Mouse (Mus musculus) heart, adult 2 months (tissue): ENCODE results near the gene Slfn14. TPM values are rescaled to one million over a fixed set of nuclear protein-coding genes. Genes with fewer than 3 reads are reported as not detected.
"Not testable (repeated sequence)": the region's sequence is repeated elsewhere in the genome, so short reads cannot be mapped to it uniquely, and the experiment has no call there.

Experiments used
- DNase-seq, 2 experiments: peaks; one replicate each; pipeline ENCODE4 v3.0.0; 2021
- H3K27ac ChIP-seq: fragments of 200-600 bp; 2 replicates; pipeline ENCODE4 v1.8.1; 2022
- H3K27me3 ChIP-seq: fragments of 200-500 bp; 2 replicates; pipeline ENCODE4 v1.6.1; 2012; ENCODE audit warnings: mild to moderate bottlenecking, low read length, inconsistent platforms, mixed read lengths; ENCODE audit not compliant: control insufficient read depth, insufficient read depth
- H3K36me3 ChIP-seq: fragments of 200-500 bp; 2 replicates; pipeline ENCODE4 v1.6.1; 2012; ENCODE audit warnings: low read length, inconsistent platforms; ENCODE audit not compliant: control insufficient read depth, insufficient read depth
- H3K4me1 ChIP-seq: fragments of 200-500 bp; 2 replicates; pipeline ENCODE4 v1.6.1; 2011; ENCODE audit warnings: low read length; ENCODE audit not compliant: control insufficient read depth, insufficient read depth
- H3K4me3 ChIP-seq: fragments of 200-600 bp; 2 replicates; pipeline ENCODE4 v1.8.1; 2022
- H3K79me2 ChIP-seq: fragments of 200-500 bp; replicated peaks from 2 replicates; pipeline ENCODE4 v1.6.1; 2012; ENCODE audit warnings: mild to moderate bottlenecking, inconsistent platforms, low read length, moderate library complexity, mixed read lengths; ENCODE audit not compliant: control insufficient read depth, insufficient read depth
- H3K9ac ChIP-seq: fragments of 200-500 bp; 2 replicates; pipeline ENCODE4 v1.6.1; 2012; ENCODE audit warnings: low read depth, mild to moderate bottlenecking, control low read depth, inconsistent platforms, low read length, mixed read lengths
- CTCF ChIP-seq: fragments of 200-600 bp; IDR thresholded peaks from 2 replicates; pipeline ENCODE4 v1.8.1; 2022; ENCODE audit warnings: antibody characterized with exemption, mild to moderate bottlenecking, moderate library complexity
- EP300 ChIP-seq: fragments of 200-500 bp; IDR thresholded peaks from 2 replicates; pipeline ENCODE4 v1.6.1; 2011; ENCODE audit warnings: low read depth, low read length, control low read depth; ENCODE audit not compliant: insufficient read depth
- POLR2A ChIP-seq: fragments of 200-500 bp; IDR thresholded peaks from 2 replicates; pipeline ENCODE4 v1.6.1; 2011; ENCODE audit warnings: mild to moderate bottlenecking, low read depth, low read length, control low read depth; ENCODE audit not compliant: insufficient read depth
- WGBS: fragments of 180-500 bp; shearing (Covaris S2); methylation state at CpG from one replicate; pipeline ENCODE4 v1.1.7; 2018; 5-methylcytosine and 5-hydroxymethylcytosine counted together
- intact Hi-C: fragments of 180-260 bp; cut with DNase I; formaldehyde crosslinking; loops from one replicate; pipeline ENCODE4 v1.15.1; 2025
- polyA plus RNA-seq: library from polyadenylated mRNA; depleted of rRNA; stranded (reverse); fragments of >200 nt; gene quantifications from 2 replicates; pipeline ENCODE4 v1.2.3, GENCODE M21; 2012
- total RNA-seq, 2 experiments: library from RNA; stranded (reverse); gene quantifications; 2 replicates each; pipeline ENCODE4 v1.2.3; 2021

The Slfn14 gene
- total and polyA plus RNA-seq, 3 experiments, result 0.14 TPM; not detected in 2

DNA sequence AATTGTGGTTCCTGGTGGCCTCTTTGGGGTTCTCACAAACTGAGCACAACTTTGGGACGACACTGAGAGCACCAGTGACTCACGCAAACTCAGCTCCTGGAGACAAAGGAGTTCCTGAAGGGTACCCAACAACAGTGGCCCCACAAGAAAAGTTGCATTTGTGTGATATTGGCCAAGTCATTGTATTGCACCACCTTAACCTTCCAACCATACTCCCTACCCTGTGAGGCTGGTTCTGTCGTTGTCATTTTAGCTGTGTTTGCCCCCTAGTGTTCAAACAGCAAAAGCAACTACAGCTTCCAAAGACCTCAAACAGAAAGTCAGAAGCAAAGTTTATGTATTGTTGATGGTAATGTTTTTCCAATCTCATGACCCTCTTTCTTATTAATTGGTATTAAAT, 23.4 kb downstream of the Slfn14 start:
- no peaks in the 10 kb centered on the region for H3K79me2 ChIP-seq
- WGBS, result 62% methylated on average over 3 of the region's 3 CpGs
- H3K4me3 ChIP-seq, result no peak overlapping the region
- no peak for TF ChIP-seq EP300
- no peak for TF ChIP-seq POLR2A
- peak; percentile 61 for TF ChIP-seq CTCF
- DNase-seq, result no peak
- no peaks in the 10 kb centered on the region for H3K27me3 ChIP-seq
- no peaks in the 10 kb centered on the region for H3K4me1 ChIP-seq
- H3K27ac ChIP-seq, result no peak overlapping the region
- intact Hi-C loops, result no loop called here
- no peak overlapping the region for H3K9ac ChIP-seq
- H3K36me3 ChIP-seq, result no peaks in the 10 kb centered on the region

- Histone ChIP-seq H3K36me3 (no peaks in the 10 kb centered on the region), H3K4me3 (no peak overlapping the region), H3K27me3 (no peaks in the 10 kb centered on the region), H3K27ac (no peak overlapping the region), H3K79me2 (no peaks in the 10 kb centered on the region), H3K4me1 (no peaks in the 10 kb centered on the region), H3K9ac (no peak overlapping the region)
- intact Hi-C loops, result no loop called here
- TF ChIP-seq POLR2A (no peak), CTCF (no peak), EP300 (no peak)
- DNase-seq, result no peak
- 100% methylated on average over 1 of the region's 1 CpGs for WGBS
Observed at GRCm38 (mm10) chr11:83262673-83263072, 23.9 kb downstream of the Slfn14 start.

GRCm38 (mm10) chr11:83257211-83257610, 29.3 kb downstream of the Slfn14 start:
- H3K9ac ChIP-seq, H3K4me1 ChIP-seq, intact Hi-C loops, H3K36me3 ChIP-seq, H3K27ac ChIP-seq, H3K4me3 ChIP-seq, H3K27me3 ChIP-seq, DNase-seq, H3K79me2 ChIP-seq: not testable (repeated sequence)
- WGBS, result 31% methylated on average over 5 of the region's 5 CpGs

DNA sequence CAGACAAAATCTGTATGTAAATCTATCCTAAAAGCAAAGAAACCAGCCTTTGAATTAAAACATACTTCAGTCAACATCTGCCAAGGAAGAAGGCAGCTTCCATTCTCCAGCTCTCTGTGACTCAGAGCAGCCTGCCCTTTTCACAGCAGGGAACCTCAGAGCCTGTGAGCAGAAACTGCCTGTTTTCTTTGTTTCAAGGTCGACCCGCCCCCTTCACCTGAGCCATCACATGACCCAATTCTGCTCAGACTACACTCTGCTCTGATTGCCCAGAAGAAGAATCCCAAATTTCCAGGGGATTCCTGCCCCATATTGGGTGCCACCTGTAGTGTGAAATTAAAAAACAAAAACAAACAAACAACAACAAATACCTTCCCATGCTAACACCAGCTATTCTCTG, 46.7 kb downstream of the Slfn14 start:
- no peak overlapping the region for H3K4me3 ChIP-seq
- no peak overlapping the region for H3K9ac ChIP-seq
- H3K36me3 ChIP-seq, result no peaks in the 10 kb centered on the region
- no peak for DNase-seq
- no peak overlapping the region for H3K27ac ChIP-seq
- H3K27me3 ChIP-seq, result no peaks in the 10 kb centered on the region
- H3K4me1 ChIP-seq, result no peaks in the 10 kb centered on the region
- WGBS, result 24% methylated on average over 2 of the region's 2 CpGs
- intact Hi-C loops, result no loop called here
- H3K79me2 ChIP-seq, result no peaks in the 10 kb centered on the region
- TF ChIP-seq EP300 (no peak), CTCF (no peak), POLR2A (no peak)

- no peak overlapping the region for H3K9ac ChIP-seq
- no peaks in the 10 kb centered on the region for H3K27me3 ChIP-seq
- no peak overlapping the region for H3K27ac ChIP-seq
- no peak overlapping the region for H3K4me3 ChIP-seq
- no peaks in the 10 kb centered on the region for H3K36me3 ChIP-seq
- TF ChIP-seq POLR2A (no peak), CTCF (no peak), EP300 (no peak)
- no peak for DNase-seq
- H3K79me2 ChIP-seq, result no peaks in the 10 kb centered on the region
- WGBS, result 82% methylated on average over 2 of the region's 2 CpGs
- intact Hi-C loops, result no loop called here
- no peaks in the 10 kb centered on the region for H3K4me1 ChIP-seq
Observed at GRCm38 (mm10) chr11:83238389-83238788, 48.1 kb downstream of the Slfn14 start.

DNA sequence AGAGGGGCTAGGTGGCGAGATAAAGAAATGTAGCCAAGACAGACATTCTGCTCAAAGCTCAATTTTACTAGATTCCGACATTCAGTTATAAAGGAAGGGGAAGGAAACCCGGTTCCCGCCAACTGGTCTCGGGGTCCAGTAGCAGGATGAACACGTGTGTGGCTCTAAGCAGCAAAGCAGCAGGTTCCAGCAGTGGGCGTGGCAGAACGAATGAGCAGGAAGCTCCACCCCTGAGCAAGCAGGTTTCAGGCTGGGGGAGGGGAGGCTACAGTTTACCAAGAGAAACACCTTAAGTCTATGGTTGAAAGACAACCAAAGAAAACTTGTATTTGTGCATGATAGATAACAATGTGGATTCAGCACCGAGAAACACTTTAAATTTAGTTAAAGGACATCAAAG, 49.1 kb downstream of the Slfn14 start:
- H3K27ac ChIP-seq, H3K4me3 ChIP-seq, intact Hi-C loops, H3K27me3 ChIP-seq, DNase-seq, H3K36me3 ChIP-seq, H3K79me2 ChIP-seq, H3K4me1 ChIP-seq, H3K9ac ChIP-seq: not testable (repeated sequence)
- 70% methylated on average over 9 of the region's 9 CpGs for WGBS

DNA sequence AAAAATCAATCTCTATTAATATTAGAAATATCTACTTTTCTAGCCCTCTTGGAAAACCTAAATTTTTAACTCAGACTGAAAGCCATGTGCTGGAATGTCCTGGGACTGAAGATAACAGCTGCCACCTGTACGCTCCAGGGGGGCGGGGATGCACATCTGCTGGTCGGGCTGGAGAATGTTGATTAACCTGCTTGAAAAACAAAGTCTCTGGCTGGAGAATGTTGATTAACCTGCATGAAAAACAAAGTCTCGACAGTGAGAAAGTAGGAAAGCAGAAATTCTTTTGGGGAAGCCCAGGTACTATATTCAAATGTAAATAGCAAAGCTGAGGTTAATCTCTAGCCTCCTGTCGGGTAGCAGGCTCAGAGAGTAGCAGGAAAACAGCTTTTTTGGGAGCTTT, 52.9 kb downstream of the Slfn14 start:
- DNase-seq, result not testable (repeated sequence)

More for the DNA sequence above, 52.9 kb downstream of the Slfn14 start:
- 51% methylated on average over 5 of the region's 5 CpGs for WGBS
- not testable (repeated sequence) for H3K27ac ChIP-seq, H3K79me2 ChIP-seq, H3K4me1 ChIP-seq, H3K36me3 ChIP-seq, H3K4me3 ChIP-seq, H3K9ac ChIP-seq, H3K27me3 ChIP-seq
- intact Hi-C loops, result loop anchor here (5.0 kb wide), 1 partner anchor 261 kb away; no protein-coding TSS in a partner anchor
